ENCODE assay signal across 8 mouse cellular contexts in the genomic region with DNA sequence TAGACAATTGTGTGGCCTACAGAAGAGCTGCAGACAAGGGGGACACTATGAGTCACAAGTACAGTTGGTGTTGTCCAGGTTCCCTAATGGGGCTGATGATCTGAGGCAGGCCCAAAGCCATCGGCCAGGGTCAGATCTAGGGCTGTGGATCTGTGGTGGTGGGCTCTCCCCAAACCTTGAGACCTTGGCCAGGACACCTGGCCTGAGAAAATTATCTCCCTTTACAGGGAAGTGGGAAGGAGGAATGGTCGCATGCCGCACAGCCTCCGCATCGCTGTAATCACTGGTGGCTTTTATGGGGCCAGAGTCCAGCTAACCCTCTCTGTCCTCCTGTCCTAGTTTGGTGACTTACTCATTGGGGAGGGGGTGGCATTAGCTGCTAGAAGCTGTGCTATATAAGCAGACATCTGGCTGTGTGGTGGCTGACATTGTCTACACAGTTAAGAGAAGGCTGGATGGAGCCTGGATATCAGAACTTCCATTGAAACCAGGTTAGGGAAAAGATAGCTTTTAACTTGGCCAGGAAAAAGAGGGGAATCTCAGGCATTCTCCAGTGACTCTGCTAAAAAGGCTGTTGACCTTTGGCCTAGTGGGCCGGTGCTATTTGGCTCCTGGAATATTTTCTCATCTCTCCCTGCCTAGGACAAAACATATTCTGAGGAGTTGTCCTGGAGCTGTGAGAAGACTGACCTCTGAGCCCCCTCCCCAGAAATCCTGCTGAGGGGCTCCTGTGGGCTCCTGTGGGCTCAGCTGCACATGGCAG. TPM values are rescaled to one million over a fixed set of nuclear protein-coding genes. Genes with fewer than 3 reads are reported as not detected.
DNase-seq lines count a peak whose midpoint lies in the region; ATAC-seq lines count a peak whose summit lies in the region.

No protein-coding gene starts in this region.

- ATAC-seq in embryonic facial prominence, embryonic 15.5 days (ENCODE audit: insufficient number of reproducible peaks, low FRiP score, low TSS enrichment, low read depth): no peak
- ATAC-seq in intestine, embryonic 15.5 days: no peak

- no peaks in the 10 kb centered on the region for H3K27me3 ChIP-seq in embryonic facial prominence, embryonic 15.5 days
- H3K27me3 ChIP-seq in intestine, embryonic 15.5 days (replicated peaks): no peaks in the 10 kb centered on the region

- no peaks in the 10 kb centered on the region for H3K36me3 ChIP-seq in embryonic facial prominence, embryonic 15.5 days
- H3K36me3 ChIP-seq in intestine, embryonic 15.5 days: no peaks in the 10 kb centered on the region
- no peaks in the 10 kb centered on the region for H3K36me3 ChIP-seq in macrophage (ENCODE audit: inconsistent target)

- intact Hi-C loops in heart, postnatal 14 days (cut with DNase I): no loop called here

- H3K4me1 ChIP-seq in embryonic facial prominence, embryonic 15.5 days: peaks cover 86% of the 10 kb centered on the region
- peaks cover 80% of the 10 kb centered on the region for H3K4me1 ChIP-seq in intestine, embryonic 15.5 days (replicated peaks)

- H3K27ac ChIP-seq in embryonic facial prominence, embryonic 15.5 days (replicated peaks): peak overlapping the region; percentile 68; the same call in 1 of the 2 replicates
- peak overlapping the region; percentile 100 for H3K27ac ChIP-seq in intestine, embryonic 15.5 days
- no peak overlapping the region for H3K27ac ChIP-seq in macrophage

- no peaks in the 10 kb centered on the region for H3K9me3 ChIP-seq in embryonic facial prominence, embryonic 15.5 days (replicated peaks)
- H3K9me3 ChIP-seq in intestine, embryonic 15.5 days: no peaks in the 10 kb centered on the region

- H3K4me2 ChIP-seq in embryonic facial prominence, embryonic 15.5 days (replicated peaks): peak overlapping the region; percentile 95
- peak overlapping the region; percentile 93 for H3K4me2 ChIP-seq in intestine, embryonic 15.5 days (replicated peaks)

- peaks cover 71% of the 10 kb centered on the region for H3K79me2 ChIP-seq in macrophage (ENCODE audit: inconsistent target)

- DNase-seq in heart, adult 18-20 months: peak; percentile 49 to 62
- no peak for DNase-seq in heart, postnatal 14 days
- DNase-seq in embryo, embryonic 9.5 days (ENCODE audit: extremely low spot score): no peak
- no peak for DNase-seq in right cerebral cortex, adult 2 months (ENCODE audit: low spot score in 2 of 2)
- no peak for DNase-seq in testis, postnatal 14 days (ENCODE audit: low spot score)

- 0 out of 2 replicates have a peak overlapping the region, but pooled peaks have one; percentile 6 for H3K9ac ChIP-seq in embryonic facial prominence, embryonic 15.5 days
- H3K9ac ChIP-seq in intestine, embryonic 15.5 days: peak overlapping the region; percentile 96

- H3K4me3 ChIP-seq in embryonic facial prominence, embryonic 15.5 days (replicated peaks): peak overlapping the region; percentile 92
- H3K4me3 ChIP-seq in intestine, embryonic 15.5 days (replicated peaks): peak overlapping the region; percentile 87
- H3K4me3 ChIP-seq in macrophage (ENCODE audit: inconsistent target): peak overlapping the region; percentile 85; the same call in 1 of the 2 replicates

- 66% methylated on average over 6 of the region's 6 CpGs for WGBS in embryonic facial prominence, embryonic 15.5 days
- WGBS in intestine, embryonic 15.5 days: 45% methylated on average over 6 of the region's 6 CpGs
- 47% methylated on average over 6 of the region's 6 CpGs for WGBS in macrophage (ENCODE audit: missing documents)

RNA-seq across cellular contexts. Expression of gene Mef2d, which starts 2.7 kb away (rescaled TPM):
- 100 to 1,000 TPM; 120 TPM for total RNA-seq in heart, adult 18-20 months (2021)
- total RNA-seq in heart, postnatal 14 days (2021): 100 to 1,000 TPM; 128 to 130 TPM
- 31.0 and 31.1 TPM in 2 replicates for polyA plus RNA-seq in embryonic facial prominence, embryonic 15.5 days (2015; fragmentation: Nextera tagmentation; extraction: Ambion mirVana)
- polyA plus RNA-seq in intestine, embryonic 15.5 days (2015; fragmentation: Nextera tagmentation; extraction: Ambion mirVana): 19.7 and 20.8 TPM in 2 replicates
- total RNA-seq in macrophage (2018; cell fraction: chromatin; rRNA removed): 100 to 1,000 TPM in 17 of 26 experiments, 10 to 100 TPM in 9; 29.4 to 174 (median 111) TPM
- total RNA-seq in macrophage (2018; cell fraction: cytosol; rRNA removed): 10 to 100 TPM; 29.8 to 74.5 (median 47.8) TPM
- 100 to 1,000 TPM in 10 of 26 experiments, 10 to 100 TPM in 16; 36.8 to 163 (median 85.6) TPM for total RNA-seq in macrophage (2018; cell fraction: nucleus; rRNA removed)
- polyA plus RNA-seq in macrophage (2018): 37.8 to 68.1 TPM (median 46.3 TPM) in 3 replicates

Comparison
In these comparisons a context has a peak if more than half of its experiments do, and no peak if none do; other contexts are left out.
1. DNase-seq: peak in heart, adult 18-20 months (2 of 2); none in heart, postnatal 14 days (0 of 2), embryo, embryonic 9.5 days (single experiment), right cerebral cortex, adult 2 months (0 of 2) and testis, postnatal 14 days (single experiment).
2. Peak in every context shown above with its lines, with median percentiles within 50 percentile points of each other: H3K4me3 ChIP-seq.